Mouse (Mus musculus) lung, adult 2 months (tissue): Measurements from ENCODE around the gene Zfp93.

Source experiments
- CTCF ChIP-seq: fragments of 200-500 bp; IDR thresholded peaks from 2 replicates; pipeline ENCODE4 v1.5.1; 2011; ENCODE audit warnings: mild to moderate bottlenecking, low read length, control low read depth; ENCODE audit not compliant: insufficient read depth
- POLR2A ChIP-seq: fragments of 200-500 bp; IDR thresholded peaks from 2 replicates; pipeline ENCODE4 v1.6.1; 2011; ENCODE audit warnings: low read depth, mild to moderate bottlenecking, control low read depth, low read length, borderline replicate concordance; ENCODE audit errors: extremely low read depth

GRCm38 (mm10) chr7:24296386-24296785 is 26.2 kb downstream of the Zfp93 start:
- TF ChIP-seq CTCF (no peak), POLR2A (no peak)
